Mouse (Mus musculus) gastrocnemius, postnatal 14 days (tissue): ENCODE results near the gene Farsa. TPM values are rescaled to one million over a fixed set of nuclear protein-coding genes. Genes with fewer than 3 reads are reported as not detected.
A peak's percentile ranks its signal among the peaks of the same experiment; 100 is the strongest.

Experiments
- DNase-seq: peaks from one replicate; pipeline ENCODE4 v3.0.0; 2021; ENCODE audit warnings: mixed read lengths
- intact Hi-C: fragments of 180-260 bp; cut with DNase I; formaldehyde crosslinking; loops from one replicate; pipeline ENCODE4 v1.15.1; 2025; ENCODE audit warnings: low total_unique reads
- total RNA-seq, 2 experiments: library from RNA; stranded (reverse); gene quantifications; 2 replicates each; pipeline ENCODE4 v1.2.3; 2021

Gene Farsa
- total RNA-seq, 2 experiments from 2014 or later: 24.8 to 25.5 TPM

- intact Hi-C loops: no loop called here
Measured at GRCm38 (mm10) chr8:84832759-84833742, 23.7 kb upstream of the Farsa start.

GRCm38 (mm10) chr8:84834002-84834865 lies 22.6 kb upstream of the Farsa start:
- DNase-seq: no peak
- intact Hi-C loops: no loop called here

More at GRCm38 (mm10) chr8:84832759-84833742, 23.7 kb upstream of the Farsa start:
- DNase-seq: no peak

GRCm38 (mm10) chr8:84834866-84835855 lies 21.6 kb upstream of the Farsa start:
- intact Hi-C loops: no loop called here
- DNase-seq: peak; percentile 51

- DNase-seq: no peak
- intact Hi-C loops: no loop called here
Measured at GRCm38 (mm10) chr8:84837149-84837911, 19.5 kb upstream of the Farsa start.

GRCm38 (mm10) chr8:84837912-84838470 lies 18.8 kb upstream of the Farsa start:
- no peak for DNase-seq
- intact Hi-C loops: no loop called here

GRCm38 (mm10) chr8:84838513-84838912 lies 18.3 kb upstream of the Farsa start:
- DNase-seq: no peak
- intact Hi-C loops: no loop called here

GRCm38 (mm10) chr8:84839411-84839810 lies 17.4 kb upstream of the Farsa start:
- intact Hi-C loops: no loop called here

GRCm38 (mm10) chr8:84839875-84840247 lies 16.9 kb upstream of the Farsa start:
- no peak for DNase-seq
- intact Hi-C loops: no loop called here

More at GRCm38 (mm10) chr8:84839411-84839810, 17.4 kb upstream of the Farsa start:
- no peak for DNase-seq

- intact Hi-C loops: no loop called here
- peak; percentile 91 for DNase-seq
Measured at GRCm38 (mm10) chr8:84840248-84840999, 16.4 kb upstream of the Farsa start, which contains the start of gene Rad23a. TSS of gene Rad23a (minus strand) at chr8:84840665.

GRCm38 (mm10) chr8:84841514-84841913 lies 15.3 kb upstream of the Farsa start:
- intact Hi-C loops: no loop called here
- no peak for DNase-seq

GRCm38 (mm10) chr8:84844397-84845070 lies 12.3 kb upstream of the Farsa start:
- intact Hi-C loops: no loop called here
- DNase-seq: no peak

GRCm38 (mm10) chr8:84845355-84846093 lies 11.3 kb upstream of the Farsa start:
- peak; percentile 50 for DNase-seq
- intact Hi-C loops: no loop called here

- intact Hi-C loops: no loop called here
- peak; percentile 14 for DNase-seq
Measured at GRCm38 (mm10) chr8:84846094-84846721, 10.6 kb upstream of the Farsa start.

- DNase-seq: peak; percentile 99
- intact Hi-C loops: no loop called here
Measured at GRCm38 (mm10) chr8:84846722-84847572, 9.8 kb upstream of the Farsa start, which contains the start of gene Calr. TSS of gene Calr (minus strand) at chr8:84846934.
